Mouse (Mus musculus) left cerebral cortex, postnatal 14 days (tissue): ENCODE data around the gene Nxpe5. TPM values are rescaled to one million over a fixed set of nuclear protein-coding genes. Genes with fewer than 3 reads are reported as not detected.
A peak's percentile ranks its signal among the peaks of the same experiment; 100 is the strongest.

Experiments
- DNase-seq, 2 experiments: peaks; one replicate each; pipeline ENCODE4 v3.0.0; 2021 to 2022; ENCODE audit warnings: low spot score in 2 of 2, mixed read lengths in 1 of 2
- intact Hi-C: fragments of 180-260 bp; cut with DNase I; formaldehyde crosslinking; loops from one replicate; pipeline ENCODE4 v1.15.1; 2025
- total RNA-seq, 2 experiments: library from RNA; stranded (reverse); gene quantifications; 2 replicates each; pipeline ENCODE4 v1.2.3; 2021

The Nxpe5 gene
- total RNA-seq, 2 experiments from 2014 or later: 0.53 TPM; not detected in 1

GRCm38 (mm10) chr5:138268980-138269379 is 43.3 kb downstream of the Nxpe5 start:
- no peak for DNase-seq
- intact Hi-C loops: loop anchor here (10.0 kb wide), 1 partner anchor 176 kb away; the partner anchor contains the start of gene Zfp157

- no peak for DNase-seq
- intact Hi-C loops: no loop called here
These were observed 45.5 kb downstream of the Nxpe5 start for GRCm38 (mm10) chr5:138271232-138271631.

GRCm38 (mm10) chr5:138272409-138272923 is 46.8 kb downstream of the Nxpe5 start, which contains the start of gene Gal3st4:
TSS of gene Gal3st4 (minus strand) at chr5:138272840.
- intact Hi-C loops: no loop called here
- no peak for DNase-seq

GRCm38 (mm10) chr5:138274186-138274585 is 48.5 kb downstream of the Nxpe5 start:
- intact Hi-C loops: no loop called here
- no peak for DNase-seq

GRCm38 (mm10) chr5:138275216-138276050 is 49.7 kb downstream of the Nxpe5 start:
- no peak for DNase-seq
- intact Hi-C loops: no loop called here

DNA sequence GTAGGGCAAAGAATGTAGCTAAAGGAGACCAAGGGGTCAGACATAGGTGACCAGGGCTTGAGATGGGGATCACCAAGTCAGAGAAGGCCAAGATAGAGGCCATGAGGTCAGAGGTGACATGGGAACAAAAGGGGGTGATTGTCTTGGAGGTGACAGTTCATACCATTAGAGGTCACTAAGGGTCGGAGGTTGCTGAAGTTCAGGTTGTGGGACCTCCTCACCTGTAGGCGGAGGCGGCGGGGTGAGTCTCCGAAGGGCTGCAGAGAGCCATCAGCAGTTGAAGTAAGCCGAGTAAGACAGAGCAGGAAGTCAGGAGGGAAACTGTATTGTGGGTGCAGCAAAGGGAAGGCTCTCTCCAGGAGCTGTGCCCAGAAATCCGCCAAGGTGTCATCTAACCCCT is 52.3 kb downstream of the Nxpe5 start:
- intact Hi-C loops: no loop called here
- no peak for DNase-seq

- peak; percentile 82 to 90 for DNase-seq
- intact Hi-C loops: no loop called here
These were observed 54.1 kb downstream of the Nxpe5 start, which contains the start of the genes Gm43720, Gpc2 and Stag3 for GRCm38 (mm10) chr5:138279585-138280424. TSS of gene Gm43720 (minus strand) at chr5:138279958. TSS of gene Gpc2 (minus strand) at chr5:138280005. TSS of gene Stag3 (plus strand) at chr5:138280240.

- intact Hi-C loops: no loop called here
- DNase-seq: no peak
These were observed 54.7 kb downstream of the Nxpe5 start for GRCm38 (mm10) chr5:138280425-138280768.

- intact Hi-C loops: no loop called here
- DNase-seq: no peak
These were observed 55.1 kb downstream of the Nxpe5 start for GRCm38 (mm10) chr5:138280829-138281228.

- intact Hi-C loops: no loop called here
- DNase-seq: no peak
These were observed 56.1 kb downstream of the Nxpe5 start for GRCm38 (mm10) chr5:138281798-138282197.

DNA sequence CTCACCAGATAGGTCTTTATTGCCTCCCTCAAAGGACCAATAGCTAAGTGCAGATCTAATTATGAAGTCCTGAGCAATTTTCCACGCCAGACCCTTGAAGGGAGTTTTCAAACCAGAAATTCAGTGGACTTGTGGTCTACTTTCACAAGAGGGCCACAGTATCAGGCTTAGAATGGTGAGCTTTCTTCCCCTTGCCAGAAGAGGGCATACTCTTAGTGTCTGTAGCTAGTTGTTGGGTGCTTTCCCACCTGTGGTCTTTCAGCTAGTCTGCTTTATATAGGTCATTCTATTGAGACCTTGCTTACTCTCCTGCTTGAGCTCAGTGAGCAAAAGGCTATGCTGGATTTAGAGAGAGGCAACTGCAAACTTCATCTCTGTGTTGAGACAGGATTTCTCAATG is 57.8 kb downstream of the Nxpe5 start:
- intact Hi-C loops: no loop called here
- DNase-seq: no peak

GRCm38 (mm10) chr5:138287861-138288260 is 62.2 kb downstream of the Nxpe5 start:
- intact Hi-C loops: no loop called here
- DNase-seq: no peak

- intact Hi-C loops: no loop called here
These were observed 65.9 kb downstream of the Nxpe5 start for GRCm38 (mm10) chr5:138291638-138292037.

GRCm38 (mm10) chr5:138294158-138294557 is 68.5 kb downstream of the Nxpe5 start:
- intact Hi-C loops: no loop called here
- DNase-seq: no peak

More at GRCm38 (mm10) chr5:138291638-138292037, 65.9 kb downstream of the Nxpe5 start:
- DNase-seq: no peak

DNA sequence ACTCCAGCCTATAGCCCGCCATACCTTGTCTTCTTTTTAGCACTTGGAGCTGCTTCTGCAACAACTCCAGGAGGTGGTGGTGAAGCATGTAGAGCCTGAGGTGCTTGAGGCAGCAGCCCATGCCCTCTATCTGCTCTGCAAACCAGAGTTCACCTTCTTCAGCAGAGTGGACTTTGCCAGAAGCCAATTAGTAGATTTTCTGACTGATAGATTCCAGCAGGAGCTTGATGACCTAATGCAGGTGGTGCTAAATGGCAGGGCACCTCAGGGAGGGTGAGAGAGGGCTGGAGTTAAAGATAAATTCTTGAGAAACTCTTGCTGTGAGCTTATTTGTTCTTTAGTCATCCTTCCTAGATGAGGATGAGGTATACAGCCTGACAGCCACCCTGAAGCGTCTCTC is 73.9 kb downstream of the Nxpe5 start:
- intact Hi-C loops: no loop called here

More for the DNA sequence above, 73.9 kb downstream of the Nxpe5 start:
- no peak for DNase-seq

Other genes starting within 250 kb of the Nxpe5 start
- gene Azgp1, start 244.4 kb upstream of the Nxpe5 start, total RNA-seq: not detected
- not detected for gene Smok3a, start 204.6 kb upstream of the Nxpe5 start, total RNA-seq
- not detected for gene Smok3b, start 204.5 kb upstream of the Nxpe5 start, total RNA-seq
- not detected for gene Smok3c, start 172.7 kb upstream of the Nxpe5 start, total RNA-seq
- gene Zkscan1, start 140.8 kb upstream of the Nxpe5 start, total RNA-seq: 10 to 100 TPM; 39.2 to 40.4 TPM
- gene Zscan21, start 109.0 kb upstream of the Nxpe5 start, total RNA-seq: 10 to 100 TPM; 16.1 to 16.4 TPM
- 1 to 10 TPM; 8.9 to 9.2 TPM for gene Zfp113, start 70.2 kb upstream of the Nxpe5 start, total RNA-seq
- gene Cops6, start 64.8 kb upstream of the Nxpe5 start, total RNA-seq: 100 to 1,000 TPM; 137 to 142 TPM
- 10 to 100 TPM; 21.6 to 24.8 TPM for gene Ap4m1, start 53.9 kb upstream of the Nxpe5 start, total RNA-seq
- gene Mcm7, start 53.5 kb upstream of the Nxpe5 start, total RNA-seq: 10 to 100 TPM; 11.8 to 14.2 TPM
- 10 to 100 TPM; 33.0 to 35.8 TPM for gene Taf6, start 38.4 kb upstream of the Nxpe5 start, total RNA-seq
- 10 to 100 TPM; 17.2 to 18.0 TPM for gene Cnpy4, start 38.4 kb upstream of the Nxpe5 start, total RNA-seq
- gene Mblac1, start 31.6 kb upstream of the Nxpe5 start, total RNA-seq: 10 to 100 TPM; 10.1 to 12.8 TPM
- gene Lamtor4, start 29.6 kb downstream of the Nxpe5 start, total RNA-seq: 10 to 100 TPM; 64.3 to 69.0 TPM
- 10 to 100 TPM; 65.6 to 70.2 TPM for gene BC037034, start 38.1 kb downstream of the Nxpe5 start, total RNA-seq
- gene Gal3st4, start 46.9 kb downstream of the Nxpe5 start, total RNA-seq: 1 to 10 TPM; 3.6 to 4.5 TPM
- gene Gm43720, start 54.1 kb downstream of the Nxpe5 start, total RNA-seq: not detected
- gene Gpc2, start 54.1 kb downstream of the Nxpe5 start, total RNA-seq: 1 to 10 TPM; 1.8 to 2.7 TPM
- gene Stag3, start 54.3 kb downstream of the Nxpe5 start, total RNA-seq: 1 to 10 TPM; 1.1 to 1.8 TPM
- not detected for gene Pvrig, start 116.1 kb downstream of the Nxpe5 start, total RNA-seq
- gene Zfp157, start 215.6 kb downstream of the Nxpe5 start, total RNA-seq: 10 to 100 TPM; 19.2 to 21.0 TPM